Mouse (Mus musculus) stomach, embryonic 16.5 days (tissue): ENCODE measurements around the gene D10Jhu81e. TPM values are rescaled to one million over a fixed set of nuclear protein-coding genes. Genes with fewer than 3 reads are reported as not detected.
A peak's percentile ranks its signal among the peaks of the same experiment; 100 is the strongest.

Source experiments
- ATAC-seq: fragments of 200-750 bp; cut with Nextera tagmentation; 2 replicates; pipeline ENCODE4 v1.8.0; 2017; ENCODE audit warnings: moderate number of reproducible peaks, moderate TSS enrichment; ENCODE audit not compliant: insufficient read depth, low FRiP score
- H3K27ac ChIP-seq: fragments of 300-500 bp; sonication (generic); 2 replicates; pipeline ENCODE4 v1.5.1; 2014; ENCODE audit warnings: low read length
- H3K27me3 ChIP-seq: fragments of 300-500 bp; sonication (generic); 2 replicates; pipeline ENCODE4 v1.6.1; 2014; ENCODE audit warnings: low read length, control low read depth, mixed read lengths; ENCODE audit not compliant: control insufficient read depth, insufficient read depth
- H3K36me3 ChIP-seq: fragments of 300-500 bp; sonication (generic); 2 replicates; pipeline ENCODE4 v1.6.1; 2014; ENCODE audit warnings: low read length; ENCODE audit not compliant: control insufficient read depth, insufficient read depth
- H3K4me1 ChIP-seq: fragments of 300-500 bp; sonication (generic); 2 replicates; pipeline ENCODE4 v1.6.1; 2014; ENCODE audit warnings: low read length, control low read depth, mixed read lengths; ENCODE audit not compliant: control insufficient read depth, insufficient read depth
- H3K4me2 ChIP-seq: fragments of 300-500 bp; sonication (generic); 2 replicates; pipeline ENCODE4 v1.6.1; 2014; ENCODE audit warnings: low read depth, low read length, mixed read lengths
- H3K4me3 ChIP-seq: fragments of 300-500 bp; sonication (generic); replicated peaks from 2 replicates; pipeline ENCODE4 v1.5.1; 2014; ENCODE audit warnings: mild to moderate bottlenecking, low read length
- H3K9ac ChIP-seq: fragments of 300-500 bp; sonication (generic); 2 replicates; pipeline ENCODE4 v1.6.1; 2014; ENCODE audit warnings: low read length
- H3K9me3 ChIP-seq: fragments of 300-500 bp; sonication (generic); replicated peaks from 2 replicates; pipeline ENCODE4 v1.6.1; 2016; ENCODE audit warnings: low read length, control low read depth; ENCODE audit not compliant: control insufficient read depth
- WGBS: fragments of 180-500 bp; shearing (Covaris S2); extraction: QIAGEN DNeasy Blood & Tissue Kit; methylation state at CpG from one replicate; pipeline ENCODE4 v1.1.7; 2014; 5-methylcytosine and 5-hydroxymethylcytosine counted together
- polyA plus RNA-seq: library from polyadenylated mRNA; unstranded; fragments of >200 nt; fragmentation: Nextera tagmentation; extraction: Ambion mirVana; gene quantifications from 2 replicates; pipeline ENCODE4 v1.2.1, GENCODE M21; 2015

D10Jhu81e gene
- polyA plus RNA-seq, 1 experiment from 2014 or later: 46.6 TPM

GRCm38 (mm10) chr10:78184531-78185380, 15.2 kb upstream of the D10Jhu81e start, which contains the start of gene Pwp2:
Pwp2 (minus strand) TSS chr10:78185149.
- Histone ChIP-seq H3K27ac (peak within 1 kb of the TSS; percentile 70), H3K4me3 (peak within 1 kb of the TSS; percentile 75), H3K4me2 (peak within 1 kb of the TSS; percentile 84), H3K27me3 (no peaks in the 10 kb centered on the region), H3K36me3 (0 out of 2 replicates have a peak, but pooled peaks cover 8% of the 10 kb centered on the region), H3K9ac (peak within 1 kb of the TSS; percentile 73), H3K9me3 (no peaks in the 10 kb centered on the region), H3K4me1 (peaks cover 10% of the 10 kb centered on the region)
- under 1% methylated on average over 47 of the region's 47 CpGs for WGBS
- ATAC-seq: peak; percentile 95

GRCm38 (mm10) chr10:78183577-78183976, 14.0 kb upstream of the D10Jhu81e start:
- Histone ChIP-seq H3K27me3 (no peaks in the 10 kb centered on the region), H3K9me3 (no peaks in the 10 kb centered on the region), H3K9ac (no peak overlapping the region), H3K27ac (no peak overlapping the region), H3K4me3 (no peak overlapping the region), H3K4me1 (peaks cover 10% of the 10 kb centered on the region), H3K4me2 (no peak overlapping the region), H3K36me3 (0 out of 2 replicates have a peak, but pooled peaks cover 8% of the 10 kb centered on the region)
- 69% methylated on average over 3 of the region's 3 CpGs for WGBS
- no peak for ATAC-seq

- Histone ChIP-seq H3K4me1 (peaks cover 10% of the 10 kb centered on the region), H3K36me3 (0 out of 2 replicates have a peak, but pooled peaks cover 17% of the 10 kb centered on the region), H3K9ac (no peak overlapping the region), H3K27ac (no peak overlapping the region), H3K9me3 (no peaks in the 10 kb centered on the region), H3K27me3 (no peaks in the 10 kb centered on the region), H3K4me3 (no peak overlapping the region), H3K4me2 (no peak overlapping the region)
- 94% methylated on average over 17 of the region's 17 CpGs for WGBS
- no peak for ATAC-seq
Measured at GRCm38 (mm10) chr10:78182321-78182720, 12.7 kb upstream of the D10Jhu81e start.

DNA sequence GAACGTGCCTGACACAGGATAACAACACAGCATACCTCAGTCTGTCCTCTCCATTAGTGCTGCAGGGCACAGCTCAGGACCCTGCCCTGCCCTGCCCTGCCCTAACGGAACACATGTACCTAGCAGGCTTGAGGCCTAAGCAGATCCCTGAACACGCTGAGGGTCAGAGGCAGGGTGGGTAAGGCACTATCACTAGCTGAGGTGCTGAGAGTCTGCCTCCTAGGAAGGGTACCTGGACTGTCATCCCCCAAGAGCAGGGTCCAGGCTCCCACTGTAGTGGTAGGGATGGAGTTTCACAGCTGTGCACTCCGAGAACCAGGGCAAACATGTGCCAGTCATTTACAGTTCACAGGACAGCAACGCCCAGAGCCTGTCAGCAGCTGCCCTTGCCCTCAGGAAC, 4.9 kb upstream of the D10Jhu81e start:
- Histone ChIP-seq H3K36me3 (peaks cover 47% of the 10 kb centered on the region), H3K9me3 (no peaks in the 10 kb centered on the region), H3K4me3 (no peak overlapping the region), H3K4me1 (no peaks in the 10 kb centered on the region), H3K4me2 (no peak overlapping the region), H3K27ac (no peak overlapping the region), H3K9ac (no peak overlapping the region), H3K27me3 (no peaks in the 10 kb centered on the region)
- no peak for ATAC-seq
- 93% methylated on average over 5 of the region's 5 CpGs for WGBS

DNA sequence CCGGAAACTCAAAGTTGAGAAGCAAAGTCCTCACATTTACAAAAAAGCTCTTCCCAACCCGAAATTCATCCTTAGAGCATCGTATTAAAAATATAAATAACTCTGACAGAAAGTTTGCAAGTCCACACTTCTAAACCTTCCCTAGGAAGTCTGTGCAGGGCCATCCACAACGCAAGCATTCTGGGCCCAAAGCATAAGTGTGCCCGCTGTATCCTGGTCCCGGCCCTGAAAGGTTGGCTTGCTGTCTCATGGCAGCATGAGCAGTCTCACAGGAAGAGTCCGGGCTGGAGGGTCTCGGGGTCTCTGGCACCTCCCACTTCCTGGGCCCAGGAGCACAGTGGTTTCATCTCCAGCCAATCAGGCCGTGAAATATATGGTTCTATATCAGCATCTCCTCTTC, 2.0 kb upstream of the D10Jhu81e start:
- Histone ChIP-seq H3K4me1 (peaks cover 7% of the 10 kb centered on the region), H3K9ac (no peak overlapping the region), H3K4me2 (no peak overlapping the region), H3K4me3 (no peak overlapping the region), H3K27me3 (no peaks in the 10 kb centered on the region), H3K36me3 (peaks cover 33% of the 10 kb centered on the region), H3K9me3 (no peaks in the 10 kb centered on the region), H3K27ac (no peak overlapping the region)
- no peak for ATAC-seq
- WGBS: 91% methylated on average over 9 of the region's 9 CpGs

- peaks cover 7% of the 10 kb centered on the region for H3K4me1 ChIP-seq
- no peak overlapping the region for H3K27ac ChIP-seq
- H3K36me3 ChIP-seq: peaks cover 31% of the 10 kb centered on the region
- no peaks in the 10 kb centered on the region for H3K9me3 ChIP-seq
- H3K27me3 ChIP-seq: no peaks in the 10 kb centered on the region
- WGBS: 96% methylated on average over 7 of the region's 7 CpGs
- H3K9ac ChIP-seq: no peak overlapping the region
- no peak for ATAC-seq
- H3K4me2 ChIP-seq: no peak overlapping the region
- H3K4me3 ChIP-seq: no peak overlapping the region
Measured at GRCm38 (mm10) chr10:78171057-78171456, 1.5 kb upstream of the D10Jhu81e start.

DNA sequence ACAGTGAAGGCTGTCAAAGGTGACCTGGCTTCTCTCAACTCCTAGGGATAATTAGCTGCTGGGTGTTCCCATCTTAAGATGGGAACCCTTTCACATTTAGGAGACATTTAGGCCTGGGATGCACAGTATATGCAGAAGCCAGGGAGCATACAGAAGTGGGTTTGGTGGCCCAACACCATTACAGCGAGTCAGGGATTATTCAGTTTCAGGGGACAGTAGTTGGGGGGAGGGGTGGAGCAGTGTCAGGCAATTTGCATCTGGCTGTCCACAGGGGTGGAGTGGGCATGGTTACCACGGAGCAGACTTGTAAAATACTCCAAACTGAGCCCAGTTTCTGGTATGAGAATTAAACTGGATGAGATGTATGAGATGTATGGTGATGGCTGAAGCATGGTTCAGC, 863 bp upstream of the D10Jhu81e start:
- Histone ChIP-seq H3K9me3 (no peaks in the 10 kb centered on the region), H3K4me3 (no peak overlapping the region), H3K36me3 (peaks cover 26% of the 10 kb centered on the region), H3K27ac (peak overlapping the region; percentile 11; the same call in 1 of the 2 replicates), H3K27me3 (no peaks in the 10 kb centered on the region), H3K4me1 (peaks cover 7% of the 10 kb centered on the region), H3K4me2 (peak overlapping the region; percentile 92), H3K9ac (peak overlapping the region; percentile 37)
- 64% methylated on average over 2 of the region's 2 CpGs for WGBS
- ATAC-seq: no peak

- WGBS: 86% methylated on average over 11 of the region's 11 CpGs
- H3K27me3 ChIP-seq: no peaks in the 10 kb centered on the region
- peaks cover 7% of the 10 kb centered on the region for H3K4me1 ChIP-seq
- H3K9ac ChIP-seq: peak overlapping the region; percentile 93
- ATAC-seq: no peak
- no peaks in the 10 kb centered on the region for H3K9me3 ChIP-seq
- H3K4me2 ChIP-seq: peak overlapping the region; percentile 92
- peaks cover 24% of the 10 kb centered on the region; the same call in 1 of the 2 replicates for H3K36me3 ChIP-seq
- H3K27ac ChIP-seq: no peak overlapping the region
- H3K4me3 ChIP-seq: peak overlapping the region; percentile 89
Measured at GRCm38 (mm10) chr10:78168792-78169191, 790 bp downstream of the D10Jhu81e start.

GRCm38 (mm10) chr10:78167775-78168174, 1.8 kb downstream of the D10Jhu81e start:
- no peaks in the 10 kb centered on the region for H3K9me3 ChIP-seq
- no peak overlapping the region for H3K4me3 ChIP-seq
- peaks cover 27% of the 10 kb centered on the region; the same call in 1 of the 2 replicates for H3K36me3 ChIP-seq
- H3K9ac ChIP-seq: no peak overlapping the region
- no peak for ATAC-seq
- H3K27me3 ChIP-seq: no peaks in the 10 kb centered on the region
- H3K4me2 ChIP-seq: no peak overlapping the region
- H3K4me1 ChIP-seq: peaks cover 7% of the 10 kb centered on the region
- H3K27ac ChIP-seq: no peak overlapping the region
